Mouse (Mus musculus) midbrain, embryonic 14.5 days (tissue): ENCODE measurements around the gene Gm10912. TPM values are rescaled to one million over a fixed set of nuclear protein-coding genes. Genes with fewer than 3 reads are reported as not detected.

ENCODE experiments used
- ATAC-seq: fragments of 200-750 bp; cut with Nextera tagmentation; 2 replicates; pipeline ENCODE4 v1.8.0; 2017; ENCODE audit warnings: moderate number of reproducible peaks, moderate library complexity; ENCODE audit not compliant: low FRiP score, low TSS enrichment
- DNase-seq: peaks from one replicate; pipeline ENCODE4 v3.0.0-alpha.2; 2015
- H3K27ac ChIP-seq: fragments of 300-500 bp; sonication (generic); replicated peaks from 2 replicates; pipeline ENCODE4 v1.5.1; 2014; ENCODE audit warnings: mild to moderate bottlenecking, low read depth, low read length, moderate library complexity
- H3K27me3 ChIP-seq: fragments of 300-500 bp; sonication (generic); 2 replicates; pipeline ENCODE4 v1.6.1; 2014; ENCODE audit warnings: low read length, control low read depth, mixed read lengths; ENCODE audit not compliant: control insufficient read depth, insufficient read depth
- H3K36me3 ChIP-seq: fragments of 300-500 bp; sonication (generic); 2 replicates; pipeline ENCODE4 v1.6.1; 2014; ENCODE audit warnings: low read length, control low read depth; ENCODE audit not compliant: control insufficient read depth, insufficient read depth
- H3K4me1 ChIP-seq: fragments of 300-500 bp; sonication (generic); 2 replicates; pipeline ENCODE4 v1.6.1; 2014; ENCODE audit warnings: mild to moderate bottlenecking, antibody characterized with exemption, low read length, control low read depth; ENCODE audit not compliant: control insufficient read depth, insufficient read depth
- H3K4me2 ChIP-seq: fragments of 300-500 bp; sonication (generic); 2 replicates; pipeline ENCODE4 v1.6.1; 2014; ENCODE audit warnings: mild to moderate bottlenecking, low read length, moderate library complexity
- H3K4me3 ChIP-seq: fragments of 300-500 bp; sonication (generic); replicated peaks from 2 replicates; pipeline ENCODE4 v1.5.1; 2014; ENCODE audit warnings: low read depth, low read length
- H3K9ac ChIP-seq: fragments of 300-500 bp; sonication (generic); replicated peaks from 2 replicates; pipeline ENCODE4 v1.6.1; 2014; ENCODE audit warnings: mild to moderate bottlenecking, low read length, moderate library complexity
- H3K9me3 ChIP-seq: fragments of 300-500 bp; sonication (generic); 2 replicates; pipeline ENCODE4 v1.6.1; 2016; ENCODE audit warnings: low read length, control low read depth, mixed read lengths; ENCODE audit not compliant: control insufficient read depth
- WGBS: fragments of 180-500 bp; shearing (Covaris S2); extraction: QIAGEN DNeasy Blood & Tissue Kit; methylation state at CpG from one replicate; pipeline ENCODE4 v1.1.7; 2014; 5-methylcytosine and 5-hydroxymethylcytosine counted together
- polyA plus RNA-seq: library from polyadenylated mRNA; unstranded; fragments of >200 nt; fragmentation: Nextera tagmentation; extraction: Ambion mirVana; gene quantifications from 2 replicates; pipeline ENCODE4 v1.2.1, GENCODE M21; 2014

Gene Gm10912
- polyA plus RNA-seq, 1 experiment from 2014 or later, result not detected

- no peak for ATAC-seq
- Histone ChIP-seq H3K9ac (no peak overlapping the region), H3K9me3 (no peaks in the 10 kb centered on the region), H3K36me3 (no peaks in the 10 kb centered on the region), H3K4me1 (no peaks in the 10 kb centered on the region), H3K27ac (no peak overlapping the region), H3K4me3 (no peak overlapping the region), H3K27me3 (no peaks in the 10 kb centered on the region), H3K4me2 (no peak overlapping the region)
- WGBS, result 82% methylated on average over 3 of the region's 3 CpGs
- DNase-seq, result no peak
Observed at GRCm38 (mm10) chr2:104114898-104115297, 49.3 kb downstream of the Gm10912 start.

Other genes with a start within 250 kb of the Gm10912 start
- 25.8 and 31.6 TPM in 2 replicates for gene Lmo2, start 107.8 kb upstream of the Gm10912 start, polyA plus RNA-seq
- 69.7 and 75.6 TPM in 2 replicates for gene Fbxo3, start 38.1 kb upstream of the Gm10912 start, polyA plus RNA-seq
- 2.6 and 2.7 TPM in 2 replicates for gene 4931422A03Rik, start 37.5 kb upstream of the Gm10912 start, polyA plus RNA-seq
- not detected in 2 replicates for gene Gm10799, start 2.7 kb downstream of the Gm10912 start, polyA plus RNA-seq
- 0.75 and 1.4 TPM in 2 replicates for gene Cd59b, start 4.0 kb downstream of the Gm10912 start, polyA plus RNA-seq
- gene Cd59a, start 30.0 kb downstream of the Gm10912 start, polyA plus RNA-seq, result 9.8 and 11.2 TPM in 2 replicates
- gene A930018P22Rik, start 56.9 kb downstream of the Gm10912 start, polyA plus RNA-seq, result not detected in 2 replicates